Mouse (Mus musculus): ENCODE measurements around the gene Olfr791. TPM values are rescaled to one million over a fixed set of nuclear protein-coding genes. Genes with fewer than 3 reads are reported as not detected.

Gene Olfr791
- not detected in 2 replicates for polyA plus RNA-seq (2014; fragmentation: Nextera tagmentation; extraction: Ambion mirVana)

- Histone ChIP-seq H3K27ac (ENCODE audit: low read depth, low read length) (no peak within 1 kb of the TSS), H3K36me3 (ENCODE audit: control insufficient read depth, insufficient read depth, low read length) (no peaks in the 10 kb centered on the region), H3K4me2 (replicated peaks; ENCODE audit: low read depth, low read length) (no peak within 1 kb of the TSS), H3K9ac (ENCODE audit: low read depth, low read length) (no peak within 1 kb of the TSS), H3K9me3 (ENCODE audit: control insufficient read depth, low read length) (no peaks in the 10 kb centered on the region), H3K4me1 (ENCODE audit: control insufficient read depth, insufficient read depth, low read length) (no peaks in the 10 kb centered on the region), H3K27me3 (ENCODE audit: control insufficient read depth, insufficient read depth, low read length) (no peaks in the 10 kb centered on the region), H3K4me3 (ENCODE audit: low read length) (no peak within 1 kb of the TSS)
- WGBS, result 73% methylated on average over 3 of the region's 3 CpGs
- no peak for ATAC-seq (ENCODE audit: low FRiP score, low TSS enrichment)
These were observed at the start of gene Olfr791 for GRCm38 (mm10) chr10:129521492-129521891. Gene Olfr791, plus strand, starts transcription at chr10:129521792.

- H3K27ac ChIP-seq (ENCODE audit: low read depth, low read length), result no peak overlapping the region
- 71% methylated on average over 2 of the region's 2 CpGs for WGBS
- no peaks in the 10 kb centered on the region for H3K9me3 ChIP-seq (ENCODE audit: control insufficient read depth, low read length)
- no peaks in the 10 kb centered on the region for H3K36me3 ChIP-seq (ENCODE audit: control insufficient read depth, insufficient read depth, low read length)
- H3K9ac ChIP-seq (ENCODE audit: low read depth, low read length), result no peak overlapping the region
- no peak overlapping the region for H3K4me3 ChIP-seq (ENCODE audit: low read length)
- no peaks in the 10 kb centered on the region for H3K27me3 ChIP-seq (ENCODE audit: control insufficient read depth, insufficient read depth, low read length)
- H3K4me2 ChIP-seq (replicated peaks; ENCODE audit: low read depth, low read length), result no peak overlapping the region
- no peak for ATAC-seq (ENCODE audit: low FRiP score, low TSS enrichment)
- no peaks in the 10 kb centered on the region for H3K4me1 ChIP-seq (ENCODE audit: control insufficient read depth, insufficient read depth, low read length)
These were observed 48.3 kb upstream of the Olfr791 start for GRCm38 (mm10) chr10:129473256-129473655.

- H3K4me2 ChIP-seq (replicated peaks; ENCODE audit: low read depth, low read length), result no peak overlapping the region
- H3K9me3 ChIP-seq (ENCODE audit: control insufficient read depth, low read length), result no peaks in the 10 kb centered on the region
- no peaks in the 10 kb centered on the region for H3K36me3 ChIP-seq (ENCODE audit: control insufficient read depth, insufficient read depth, low read length)
- H3K27me3 ChIP-seq (ENCODE audit: control insufficient read depth, insufficient read depth, low read length), result no peaks in the 10 kb centered on the region
- H3K4me1 ChIP-seq (ENCODE audit: control insufficient read depth, insufficient read depth, low read length), result no peaks in the 10 kb centered on the region
- no peak overlapping the region for H3K27ac ChIP-seq (ENCODE audit: low read depth, low read length)
- no peak for ATAC-seq (ENCODE audit: low FRiP score, low TSS enrichment)
- no peak overlapping the region for H3K4me3 ChIP-seq (ENCODE audit: low read length)
- H3K9ac ChIP-seq (ENCODE audit: low read depth, low read length), result no peak overlapping the region
These were observed 47.9 kb upstream of the Olfr791 start for GRCm38 (mm10) chr10:129473723-129474122.

GRCm38 (mm10) chr10:129484452-129484851 is 37.1 kb upstream of the Olfr791 start, which contains the start of gene Olfr789:
Gene Olfr789, plus strand, starts transcription at chr10:129484752.
- Histone ChIP-seq H3K4me1 (ENCODE audit: control insufficient read depth, insufficient read depth, low read length) (no peaks in the 10 kb centered on the region), H3K9me3 (ENCODE audit: control insufficient read depth, low read length) (no peaks in the 10 kb centered on the region), H3K4me3 (ENCODE audit: low read length) (no peak within 1 kb of the TSS), H3K9ac (ENCODE audit: low read depth, low read length) (no peak within 1 kb of the TSS), H3K27me3 (ENCODE audit: control insufficient read depth, insufficient read depth, low read length) (no peaks in the 10 kb centered on the region), H3K36me3 (ENCODE audit: control insufficient read depth, insufficient read depth, low read length) (no peaks in the 10 kb centered on the region), H3K27ac (ENCODE audit: low read depth, low read length) (no peak within 1 kb of the TSS), H3K4me2 (replicated peaks; ENCODE audit: low read depth, low read length) (no peak within 1 kb of the TSS)
- WGBS, result 66% methylated on average over 2 of the region's 2 CpGs
- no peak for ATAC-seq (ENCODE audit: low FRiP score, low TSS enrichment)

- no peaks in the 10 kb centered on the region for H3K27me3 ChIP-seq (ENCODE audit: control insufficient read depth, insufficient read depth, low read length)
- no peaks in the 10 kb centered on the region for H3K36me3 ChIP-seq (ENCODE audit: control insufficient read depth, insufficient read depth, low read length)
- H3K9ac ChIP-seq (ENCODE audit: low read depth, low read length), result no peak overlapping the region
- no peaks in the 10 kb centered on the region for H3K9me3 ChIP-seq (ENCODE audit: control insufficient read depth, low read length)
- no peak for ATAC-seq (ENCODE audit: low FRiP score, low TSS enrichment)
- H3K4me2 ChIP-seq (replicated peaks; ENCODE audit: low read depth, low read length), result no peak overlapping the region
- no peak overlapping the region for H3K4me3 ChIP-seq (ENCODE audit: low read length)
- H3K4me1 ChIP-seq (ENCODE audit: control insufficient read depth, insufficient read depth, low read length), result no peaks in the 10 kb centered on the region
- H3K27ac ChIP-seq (ENCODE audit: low read depth, low read length), result no peak overlapping the region
- 83% methylated on average over 2 of the region's 2 CpGs for WGBS
These were observed 31.5 kb upstream of the Olfr791 start for GRCm38 (mm10) chr10:129490101-129490500.

- no peaks in the 10 kb centered on the region for H3K9me3 ChIP-seq (ENCODE audit: control insufficient read depth, low read length)
- no peaks in the 10 kb centered on the region for H3K4me1 ChIP-seq (ENCODE audit: control insufficient read depth, insufficient read depth, low read length)
- no peak within 1 kb of the TSS for H3K4me3 ChIP-seq (ENCODE audit: low read length)
- no peak for ATAC-seq (ENCODE audit: low FRiP score, low TSS enrichment)
- H3K4me2 ChIP-seq (replicated peaks; ENCODE audit: low read depth, low read length), result no peak within 1 kb of the TSS
- H3K36me3 ChIP-seq (ENCODE audit: control insufficient read depth, insufficient read depth, low read length), result no peaks in the 10 kb centered on the region
- H3K9ac ChIP-seq (ENCODE audit: low read depth, low read length), result no peak within 1 kb of the TSS
- H3K27ac ChIP-seq (ENCODE audit: low read depth, low read length), result no peak within 1 kb of the TSS
- H3K27me3 ChIP-seq (ENCODE audit: control insufficient read depth, insufficient read depth, low read length), result no peaks in the 10 kb centered on the region
These were observed 23.4 kb upstream of the Olfr791 start, which contains the start of gene Olfr790 for GRCm38 (mm10) chr10:129498192-129498591. Gene Olfr790, plus strand, starts transcription at chr10:129498492.

- H3K27ac ChIP-seq (ENCODE audit: low read depth, low read length), result no peak within 1 kb of the TSS
- H3K9ac ChIP-seq (ENCODE audit: low read depth, low read length), result no peak within 1 kb of the TSS
- H3K4me1 ChIP-seq (ENCODE audit: control insufficient read depth, insufficient read depth, low read length), result no peaks in the 10 kb centered on the region
- H3K4me2 ChIP-seq (replicated peaks; ENCODE audit: low read depth, low read length), result no peak within 1 kb of the TSS
- no peaks in the 10 kb centered on the region for H3K27me3 ChIP-seq (ENCODE audit: control insufficient read depth, insufficient read depth, low read length)
- H3K36me3 ChIP-seq (ENCODE audit: control insufficient read depth, insufficient read depth, low read length), result no peaks in the 10 kb centered on the region
- ATAC-seq (ENCODE audit: low FRiP score, low TSS enrichment), result no peak
- H3K9me3 ChIP-seq (ENCODE audit: control insufficient read depth, low read length), result peaks cover 3% of the 10 kb centered on the region; the same call in 1 of the 2 replicates
- 92% methylated on average over 1 of the region's 1 CpGs for WGBS
- no peak within 1 kb of the TSS for H3K4me3 ChIP-seq (ENCODE audit: low read length)
These were observed 17.3 kb downstream of the Olfr791 start, which contains the start of gene Olfr792 for GRCm38 (mm10) chr10:129538862-129539261. Gene Olfr792, plus strand, starts transcription at chr10:129539162.

- H3K9ac ChIP-seq (ENCODE audit: low read depth, low read length), result no peak overlapping the region
- WGBS, result 58% methylated on average over 1 of the region's 1 CpGs
- H3K27me3 ChIP-seq (ENCODE audit: control insufficient read depth, insufficient read depth, low read length), result no peaks in the 10 kb centered on the region
- H3K4me1 ChIP-seq (ENCODE audit: control insufficient read depth, insufficient read depth, low read length), result no peaks in the 10 kb centered on the region
- no peak overlapping the region for H3K4me3 ChIP-seq (ENCODE audit: low read length)
- ATAC-seq (ENCODE audit: low FRiP score, low TSS enrichment), result peak; percentile 35; the same call in 1 of the 2 replicates
- H3K27ac ChIP-seq (ENCODE audit: low read depth, low read length), result no peak overlapping the region
- no peak overlapping the region for H3K4me2 ChIP-seq (replicated peaks; ENCODE audit: low read depth, low read length)
- H3K9me3 ChIP-seq (ENCODE audit: control insufficient read depth, low read length), result peaks cover 2% of the 10 kb centered on the region; the same call in 1 of the 2 replicates
- H3K36me3 ChIP-seq (ENCODE audit: control insufficient read depth, insufficient read depth, low read length), result no peaks in the 10 kb centered on the region
These were observed 27.8 kb downstream of the Olfr791 start for GRCm38 (mm10) chr10:129549354-129549753.

- Histone ChIP-seq H3K4me2 (replicated peaks; ENCODE audit: low read depth, low read length) (no peak within 1 kb of the TSS), H3K36me3 (ENCODE audit: control insufficient read depth, insufficient read depth, low read length) (no peaks in the 10 kb centered on the region), H3K27ac (ENCODE audit: low read depth, low read length) (no peak within 1 kb of the TSS), H3K4me1 (ENCODE audit: control insufficient read depth, insufficient read depth, low read length) (no peaks in the 10 kb centered on the region), H3K4me3 (ENCODE audit: low read length) (no peak within 1 kb of the TSS), H3K27me3 (ENCODE audit: control insufficient read depth, insufficient read depth, low read length) (no peaks in the 10 kb centered on the region), H3K9me3 (ENCODE audit: control insufficient read depth, low read length) (no peaks in the 10 kb centered on the region), H3K9ac (ENCODE audit: low read depth, low read length) (no peak within 1 kb of the TSS)
- ATAC-seq (ENCODE audit: low FRiP score, low TSS enrichment), result no peak
- WGBS, result 76% methylated on average over 2 of the region's 2 CpGs
These were observed 45.8 kb downstream of the Olfr791 start, which contains the start of gene Olfr794 for GRCm38 (mm10) chr10:129567355-129567754. Gene Olfr794, plus strand, starts transcription at chr10:129567655.

Data from kidney, embryonic 14.5 days (tissue).